Mouse (Mus musculus): ENCODE results near the gene Mtch1.
A peak's percentile ranks its signal among the peaks of the same experiment; 100 is the strongest.
"Not testable (repeated sequence)": the region's sequence is repeated elsewhere in the genome, so short reads cannot be mapped to it uniquely, and the experiment has no call there.

Gene Mtch1

GRCm38 (mm10) chr17:29361982-29362691 lies 14.4 kb upstream of the Mtch1 start:
- DNase-seq (ENCODE audit: low spot score) = no peak

- DNase-seq (ENCODE audit: low spot score) = no peak
Measured at GRCm38 (mm10) chr17:29360761-29361221, 13.1 kb upstream of the Mtch1 start, which contains the start of gene Fgd2. Fgd2 (plus strand) TSS chr17:29360914.

- no peak for DNase-seq (ENCODE audit: low spot score)
Measured at GRCm38 (mm10) chr17:29358928-29359327, 11.2 kb upstream of the Mtch1 start.

GRCm38 (mm10) chr17:29356882-29357281 lies 9.1 kb upstream of the Mtch1 start:
- no peak for DNase-seq (ENCODE audit: low spot score)

- DNase-seq (ENCODE audit: low spot score) = peak; percentile 41
Measured at GRCm38 (mm10) chr17:29356479-29356856, 8.7 kb upstream of the Mtch1 start.

GRCm38 (mm10) chr17:29355841-29356478 lies 8.2 kb upstream of the Mtch1 start:
- peak; percentile 52 for DNase-seq (ENCODE audit: low spot score)

GRCm38 (mm10) chr17:29355461-29355840 lies 7.7 kb upstream of the Mtch1 start:
- DNase-seq (ENCODE audit: low spot score) = peak; percentile 18

- DNase-seq (ENCODE audit: low spot score) = not testable (repeated sequence)
Measured at GRCm38 (mm10) chr17:29351056-29351455, 3.3 kb upstream of the Mtch1 start.

- DNase-seq (ENCODE audit: low spot score) = no peak
Measured at GRCm38 (mm10) chr17:29348996-29349395, 1.3 kb upstream of the Mtch1 start.

GRCm38 (mm10) chr17:29347126-29347644 lies 549 bp downstream of the Mtch1 start:
- no peak for DNase-seq (ENCODE audit: low spot score)

- DNase-seq (ENCODE audit: low spot score) = no peak
Measured at GRCm38 (mm10) chr17:29346496-29347125, 1.1 kb downstream of the Mtch1 start.

- no peak for DNase-seq (ENCODE audit: low spot score)
Measured at GRCm38 (mm10) chr17:29345272-29345671, 2.5 kb downstream of the Mtch1 start.

- no peak for DNase-seq (ENCODE audit: low spot score)
Measured at GRCm38 (mm10) chr17:29343241-29343640, 4.5 kb downstream of the Mtch1 start.

GRCm38 (mm10) chr17:29342010-29342910 lies 5.5 kb downstream of the Mtch1 start:
- DNase-seq (ENCODE audit: low spot score) = no peak

GRCm38 (mm10) chr17:29341591-29342003 lies 6.1 kb downstream of the Mtch1 start:
- no peak for DNase-seq (ENCODE audit: low spot score)

- no peak for DNase-seq (ENCODE audit: low spot score)
Measured at GRCm38 (mm10) chr17:29340406-29341261, 7.1 kb downstream of the Mtch1 start.

GRCm38 (mm10) chr17:29339170-29339768 lies 8.5 kb downstream of the Mtch1 start:
- DNase-seq (ENCODE audit: low spot score) = no peak

- no peak for DNase-seq (ENCODE audit: low spot score)
Measured at GRCm38 (mm10) chr17:29337979-29338823, 9.5 kb downstream of the Mtch1 start.

GRCm38 (mm10) chr17:29336266-29336990 lies 11.3 kb downstream of the Mtch1 start:
- DNase-seq (ENCODE audit: low spot score) = no peak
